Mouse (Mus musculus) hindbrain, embryonic 15.5 days (tissue): Measurements from ENCODE around the gene Cd8b1. TPM values are rescaled to one million over a fixed set of nuclear protein-coding genes. Genes with fewer than 3 reads are reported as not detected.

Experiments
- ATAC-seq: fragments of 200-750 bp; cut with Nextera tagmentation; 2 replicates; pipeline ENCODE4 v1.8.0; 2017; ENCODE audit warnings: low read depth, moderate number of reproducible peaks, moderate TSS enrichment; ENCODE audit not compliant: low FRiP score
- H3K27ac ChIP-seq: fragments of 300-500 bp; sonication (generic); replicated peaks from 2 replicates; pipeline ENCODE4 v1.5.1; 2015; ENCODE audit warnings: mild to moderate bottlenecking, inconsistent platforms
- H3K27me3 ChIP-seq: fragments of 300-500 bp; sonication (generic); 2 replicates; pipeline ENCODE4 v1.6.1; 2015; ENCODE audit warnings: control low read depth, inconsistent platforms
- H3K36me3 ChIP-seq: fragments of 300-500 bp; sonication (generic); 2 replicates; pipeline ENCODE4 v1.6.1; 2015; ENCODE audit warnings: control low read depth, inconsistent platforms
- H3K4me1 ChIP-seq: fragments of 300-500 bp; sonication (generic); replicated peaks from 2 replicates; pipeline ENCODE4 v1.6.1; 2015; ENCODE audit warnings: control low read depth, inconsistent platforms
- H3K4me2 ChIP-seq: fragments of 300-500 bp; sonication (generic); 2 replicates; pipeline ENCODE4 v1.6.1; 2015; ENCODE audit warnings: moderate library complexity, mild to moderate bottlenecking, inconsistent platforms
- H3K4me3 ChIP-seq: fragments of 300-500 bp; sonication (generic); 2 replicates; pipeline ENCODE4 v1.5.1; 2015; ENCODE audit warnings: mild to moderate bottlenecking, inconsistent platforms
- H3K9ac ChIP-seq: fragments of 300-500 bp; sonication (generic); 2 replicates; pipeline ENCODE4 v1.6.1; 2015; ENCODE audit warnings: inconsistent platforms
- H3K9me3 ChIP-seq: fragments of 300-500 bp; sonication (generic); 2 replicates; pipeline ENCODE4 v1.6.1; 2016; ENCODE audit warnings: control low read depth, inconsistent platforms
- WGBS: fragments of 180-500 bp; shearing (Covaris S2); methylation state at CpG from one replicate; pipeline ENCODE4 v1.1.7; 2015; 5-methylcytosine and 5-hydroxymethylcytosine counted together
- polyA plus RNA-seq: library from polyadenylated mRNA; unstranded; fragments of >200 nt; fragmentation: Nextera tagmentation; extraction: Ambion mirVana; gene quantifications from 2 replicates; pipeline ENCODE4 v1.2.1, GENCODE M21; 2015

Gene Cd8b1
- polyA plus RNA-seq, 1 experiment from 2014 or later: not detected

- Histone ChIP-seq H3K4me1 (no peaks in the 10 kb centered on the region), H3K9me3 (no peaks in the 10 kb centered on the region), H3K27me3 (no peaks in the 10 kb centered on the region), H3K36me3 (no peaks in the 10 kb centered on the region), H3K4me3 (no peak overlapping the region), H3K4me2 (no peak overlapping the region), H3K27ac (no peak overlapping the region), H3K9ac (no peak overlapping the region)
- 89% methylated on average over 10 of the region's 10 CpGs for WGBS
- no peak for ATAC-seq
Measured at GRCm38 (mm10) chr6:71352866-71353427, 30.4 kb downstream of the Cd8b1 start.

DNA sequence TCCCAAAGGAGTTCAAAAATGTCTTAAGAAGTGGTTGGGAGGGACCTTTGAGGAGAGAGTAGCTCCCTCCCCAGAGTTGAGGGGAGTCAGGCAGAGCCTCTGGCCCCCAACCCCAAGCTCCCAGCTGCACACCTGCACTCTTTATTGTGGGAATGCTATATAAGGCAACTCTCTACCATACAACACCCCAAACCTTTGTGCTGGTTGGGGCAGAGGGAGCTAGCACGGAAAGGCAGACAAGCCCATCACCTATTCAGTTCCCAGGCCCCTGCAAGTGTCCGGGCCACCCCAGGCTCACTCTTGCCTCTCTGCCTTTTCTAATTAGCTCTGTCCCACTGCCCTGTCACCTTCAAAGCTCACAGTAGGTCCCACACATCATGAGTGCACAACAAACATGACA lies 31.1 kb downstream of the Cd8b1 start:
- H3K9ac ChIP-seq: no peak overlapping the region
- no peak overlapping the region for H3K27ac ChIP-seq
- no peaks in the 10 kb centered on the region for H3K36me3 ChIP-seq
- H3K27me3 ChIP-seq: no peaks in the 10 kb centered on the region
- no peaks in the 10 kb centered on the region for H3K9me3 ChIP-seq
- 80% methylated on average over 2 of the region's 2 CpGs for WGBS
- H3K4me2 ChIP-seq: no peak overlapping the region
- H3K4me3 ChIP-seq: no peak overlapping the region
- no peak for ATAC-seq
- no peaks in the 10 kb centered on the region for H3K4me1 ChIP-seq

GRCm38 (mm10) chr6:71357493-71357892 lies 34.9 kb downstream of the Cd8b1 start:
- WGBS: 92% methylated on average over 7 of the region's 7 CpGs
- Histone ChIP-seq H3K9ac (no peak overlapping the region), H3K9me3 (no peaks in the 10 kb centered on the region), H3K4me3 (no peak overlapping the region), H3K27me3 (no peaks in the 10 kb centered on the region), H3K36me3 (no peaks in the 10 kb centered on the region), H3K27ac (no peak overlapping the region), H3K4me1 (no peaks in the 10 kb centered on the region), H3K4me2 (no peak overlapping the region)
- no peak for ATAC-seq

DNA sequence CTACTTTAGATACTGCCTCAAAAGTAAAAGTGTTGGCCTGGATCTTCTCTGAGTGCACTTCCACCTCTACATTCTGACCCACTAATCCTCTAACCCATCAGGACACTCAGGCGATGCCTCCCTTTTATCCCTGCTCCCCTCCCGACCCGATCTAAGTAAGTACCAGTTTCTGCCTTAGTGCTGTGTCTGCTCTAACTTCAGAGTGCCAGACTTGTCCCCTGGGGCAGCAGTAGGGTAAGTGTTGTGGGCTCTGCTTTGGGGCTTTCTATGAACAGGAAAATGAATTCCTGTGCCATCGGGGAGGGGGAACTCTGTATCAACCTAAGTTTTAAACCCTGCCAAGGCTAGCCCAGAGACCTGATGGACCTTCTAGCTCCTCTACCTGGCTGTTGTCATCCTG lies 37.6 kb downstream of the Cd8b1 start:
- Histone ChIP-seq H3K27me3 (no peaks in the 10 kb centered on the region), H3K4me3 (no peak overlapping the region), H3K4me2 (no peak overlapping the region), H3K27ac (no peak overlapping the region), H3K4me1 (no peaks in the 10 kb centered on the region), H3K36me3 (no peaks in the 10 kb centered on the region), H3K9me3 (no peaks in the 10 kb centered on the region), H3K9ac (no peak overlapping the region)
- WGBS: 88% methylated on average over 4 of the region's 4 CpGs
- ATAC-seq: no peak

- ATAC-seq: no peak
- no peak overlapping the region for H3K4me2 ChIP-seq
- H3K4me1 ChIP-seq: no peaks in the 10 kb centered on the region
- no peak overlapping the region for H3K27ac ChIP-seq
- H3K36me3 ChIP-seq: no peaks in the 10 kb centered on the region
- H3K27me3 ChIP-seq: no peaks in the 10 kb centered on the region
- 69% methylated on average over 5 of the region's 5 CpGs for WGBS
- H3K4me3 ChIP-seq: no peak overlapping the region
- no peak overlapping the region for H3K9ac ChIP-seq
- H3K9me3 ChIP-seq: no peaks in the 10 kb centered on the region
Measured at GRCm38 (mm10) chr6:71360751-71361150, 38.2 kb downstream of the Cd8b1 start.

- H3K36me3 ChIP-seq: no peaks in the 10 kb centered on the region
- no peak overlapping the region for H3K27ac ChIP-seq
- WGBS: 89% methylated on average over 10 of the region's 10 CpGs
- H3K4me1 ChIP-seq: no peaks in the 10 kb centered on the region
- no peaks in the 10 kb centered on the region for H3K9me3 ChIP-seq
- ATAC-seq: no peak
- no peak overlapping the region for H3K9ac ChIP-seq
- H3K27me3 ChIP-seq: no peaks in the 10 kb centered on the region
- no peak overlapping the region for H3K4me3 ChIP-seq
- H3K4me2 ChIP-seq: no peak overlapping the region
Measured at GRCm38 (mm10) chr6:71361156-71361670, 38.6 kb downstream of the Cd8b1 start.

GRCm38 (mm10) chr6:71363995-71364394 lies 41.4 kb downstream of the Cd8b1 start:
- Histone ChIP-seq H3K9me3 (no peaks in the 10 kb centered on the region), H3K4me3 (no peak overlapping the region), H3K4me2 (no peak overlapping the region), H3K27me3 (no peaks in the 10 kb centered on the region), H3K27ac (no peak overlapping the region), H3K36me3 (no peaks in the 10 kb centered on the region), H3K9ac (no peak overlapping the region), H3K4me1 (no peaks in the 10 kb centered on the region)
- ATAC-seq: no peak
- 64% methylated on average over 2 of the region's 2 CpGs for WGBS

- Histone ChIP-seq H3K36me3 (no peaks in the 10 kb centered on the region), H3K4me3 (no peak overlapping the region), H3K4me2 (no peak overlapping the region), H3K4me1 (no peaks in the 10 kb centered on the region), H3K9ac (no peak overlapping the region), H3K27ac (no peak overlapping the region), H3K27me3 (no peaks in the 10 kb centered on the region), H3K9me3 (no peaks in the 10 kb centered on the region)
- whole genome bisulfite sequencing: 88% methylated on average over 6 of the region's 6 CpGs
- no peak for ATAC-seq
Measured at GRCm38 (mm10) chr6:71369416-71369815, 46.8 kb downstream of the Cd8b1 start.

DNA sequence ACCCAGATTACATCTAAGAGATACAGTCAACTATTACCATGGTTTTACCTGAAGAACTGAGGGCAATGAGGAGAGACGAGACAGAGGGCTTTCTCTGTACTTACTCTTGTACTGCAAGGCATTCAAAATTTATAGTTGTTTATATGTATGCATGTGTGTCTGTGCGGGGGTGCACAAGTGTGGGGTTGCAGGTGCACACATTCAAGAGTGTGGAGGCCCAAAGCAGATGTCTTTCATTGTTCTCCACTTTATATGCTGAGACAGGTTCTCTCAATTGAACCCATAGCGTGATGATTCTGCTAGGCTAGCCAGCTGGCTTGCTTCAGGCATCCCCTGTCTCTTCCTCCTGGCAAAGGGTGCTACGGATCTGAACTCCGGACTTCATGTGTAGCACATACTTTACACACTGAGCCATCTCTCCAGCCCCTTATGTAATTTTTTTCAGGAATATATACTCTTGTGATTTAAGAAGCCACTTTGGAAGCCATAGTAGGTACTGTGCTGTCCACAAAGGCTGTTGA lies 48.6 kb downstream of the Cd8b1 start:
- 86% methylated on average over 5 of the region's 5 CpGs for WGBS
- Histone ChIP-seq H3K4me1 (no peaks in the 10 kb centered on the region), H3K9ac (no peak overlapping the region), H3K27ac (no peak overlapping the region), H3K4me3 (no peak overlapping the region), H3K9me3 (no peaks in the 10 kb centered on the region), H3K27me3 (no peaks in the 10 kb centered on the region), H3K36me3 (no peaks in the 10 kb centered on the region), H3K4me2 (no peak overlapping the region)
- ATAC-seq: no peak

GRCm38 (mm10) chr6:71372041-71372720 lies 49.6 kb downstream of the Cd8b1 start:
- Histone ChIP-seq H3K9me3 (no peaks in the 10 kb centered on the region), H3K4me3 (no peak overlapping the region), H3K4me2 (no peak overlapping the region), H3K27me3 (no peaks in the 10 kb centered on the region), H3K4me1 (no peaks in the 10 kb centered on the region), H3K27ac (no peak overlapping the region), H3K36me3 (no peaks in the 10 kb centered on the region), H3K9ac (no peak overlapping the region)
- ATAC-seq: no peak
- WGBS: 83% methylated on average over 5 of the region's 5 CpGs

DNA sequence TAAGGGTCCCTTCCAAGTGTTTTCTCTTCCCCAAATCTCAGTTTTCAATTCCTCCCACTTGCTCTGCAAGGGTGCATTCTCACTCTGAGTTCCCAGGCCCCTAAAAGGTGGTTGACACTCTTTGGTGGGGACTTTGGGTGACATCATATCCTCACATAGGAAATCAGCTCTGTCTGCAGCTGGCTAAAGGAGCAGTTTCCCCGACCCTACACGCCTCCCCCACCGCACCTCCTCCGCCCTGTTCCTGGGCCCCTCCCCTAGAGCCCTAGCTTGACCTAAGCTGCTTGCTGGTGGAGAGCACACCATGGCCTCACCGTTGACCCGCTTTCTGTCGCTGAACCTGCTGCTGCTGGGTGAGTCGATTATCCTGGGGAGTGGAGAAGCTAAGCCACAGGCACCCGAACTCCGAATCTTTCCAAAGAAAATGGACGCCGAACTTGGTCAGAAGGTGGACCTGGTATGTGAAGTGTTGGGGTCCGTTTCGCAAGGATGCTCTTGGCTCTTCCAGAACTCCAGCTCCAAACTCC lies 50.7 kb downstream of the Cd8b1 start, which contains the start of gene Cd8a:
Gene Cd8a (plus strand): TSS at position 179 of the 527 bp plus-strand sequence.
- no peaks in the 10 kb centered on the region for H3K4me1 ChIP-seq
- no peak within 1 kb of the TSS for H3K4me2 ChIP-seq
- 78% methylated on average over 14 of the region's 14 CpGs for WGBS
- no peak for ATAC-seq
- H3K36me3 ChIP-seq: no peaks in the 10 kb centered on the region
- H3K27ac ChIP-seq: no peak within 1 kb of the TSS
- no peak within 1 kb of the TSS for H3K4me3 ChIP-seq
- no peaks in the 10 kb centered on the region for H3K27me3 ChIP-seq
- H3K9ac ChIP-seq: no peak within 1 kb of the TSS
- no peaks in the 10 kb centered on the region for H3K9me3 ChIP-seq

DNA sequence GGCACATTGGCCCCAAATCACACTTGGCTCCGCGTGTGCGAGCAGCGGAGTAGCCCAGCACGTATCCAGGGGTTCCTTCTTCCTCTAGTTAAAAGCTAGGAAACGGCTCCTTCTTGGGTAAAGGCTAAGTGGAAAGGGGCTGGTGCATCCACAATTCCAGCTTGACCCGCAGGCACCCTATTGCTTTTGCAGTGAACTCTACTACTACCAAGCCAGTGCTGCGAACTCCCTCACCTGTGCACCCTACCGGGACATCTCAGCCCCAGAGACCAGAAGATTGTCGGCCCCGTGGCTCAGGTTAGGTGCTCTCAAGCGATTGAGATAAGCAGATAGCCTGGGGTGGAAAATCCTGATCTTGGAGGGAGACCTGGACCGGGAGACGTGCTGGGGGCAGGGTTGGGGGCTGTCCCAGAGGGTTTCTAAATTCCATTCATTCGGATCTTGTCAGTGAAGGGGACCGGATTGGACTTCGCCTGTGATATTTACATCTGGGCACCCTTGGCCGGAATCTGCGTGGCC lies 51.8 kb downstream of the Cd8b1 start:
- no peak for ATAC-seq

More for the DNA sequence above, 51.8 kb downstream of the Cd8b1 start:
- Histone ChIP-seq H3K27ac (no peak overlapping the region), H3K4me2 (no peak overlapping the region), H3K36me3 (no peaks in the 10 kb centered on the region), H3K9me3 (no peaks in the 10 kb centered on the region), H3K4me1 (no peaks in the 10 kb centered on the region), H3K9ac (no peak overlapping the region), H3K4me3 (no peak overlapping the region), H3K27me3 (no peaks in the 10 kb centered on the region)
- 91% methylated on average over 19 of the region's 19 CpGs for WGBS
